Mouse (Mus musculus) E14TG2a.4 (cell line): ENCODE data around the gene Tgfbr1.

ENCODE experiments used
- H3K27me3 ChIP-seq: 2 replicates; pipeline ENCODE4 v1.6.1; 2014; ENCODE audit warnings: low read length, control low read depth; ENCODE audit not compliant: insufficient read depth
- H3K36me3 ChIP-seq: 2 replicates; pipeline ENCODE4 v1.6.1; 2014; ENCODE audit warnings: low read length, control low read depth; ENCODE audit not compliant: insufficient read depth
- H3K4me1 ChIP-seq: replicated peaks from 2 replicates; pipeline ENCODE4 v1.6.1; 2014; ENCODE audit warnings: low read depth, low read length, control low read depth
- H3K4me3 ChIP-seq: replicated peaks from 2 replicates; pipeline ENCODE4 v1.5.1; 2014; ENCODE audit warnings: mild to moderate bottlenecking, low read length
- H3K9me3 ChIP-seq: 2 replicates; pipeline ENCODE4 v1.6.1; 2014; ENCODE audit warnings: low read length, control low read depth
- CTCF ChIP-seq: conservative IDR thresholded peaks from 2 replicates; pipeline ENCODE4 v1.5.1; 2014; ENCODE audit warnings: low read length
- NANOG ChIP-seq: IDR thresholded peaks from 2 replicates; pipeline ENCODE4 v1.6.1; 2014; ENCODE audit warnings: borderline replicate concordance, low read length, mixed read lengths
- POU5F1 ChIP-seq: IDR thresholded peaks from 2 replicates; pipeline ENCODE4 v1.6.1; 2014; ENCODE audit warnings: low read length, borderline replicate concordance

Tgfbr1 gene

DNA sequence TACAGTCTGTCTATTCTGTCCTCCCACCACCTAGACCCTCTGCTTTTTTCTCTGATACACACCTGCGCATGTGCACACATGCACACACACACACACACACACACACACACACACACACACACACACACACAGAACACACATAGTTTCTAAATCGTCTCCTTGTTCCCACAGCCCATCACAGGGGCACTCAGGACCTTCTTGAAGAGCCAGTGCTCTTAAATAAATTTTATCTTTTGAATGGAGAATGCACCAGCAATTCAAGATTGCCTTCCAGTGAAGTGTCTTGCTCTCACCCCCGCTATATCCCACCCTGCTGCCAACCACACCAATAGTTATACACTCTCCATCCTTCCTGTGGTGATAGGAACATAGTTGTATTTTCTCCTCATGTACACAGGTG, 69.9 kb downstream of the Tgfbr1 start:
- H3K4me1 ChIP-seq: peaks cover 17% of the 10 kb centered on the region
- H3K36me3 ChIP-seq: no peaks in the 10 kb centered on the region
- no peak for TF ChIP-seq CTCF
- TF ChIP-seq POU5F1: no peak
- TF ChIP-seq NANOG: no peak
- H3K4me3 ChIP-seq: no peak overlapping the region
- peaks cover 16% of the 10 kb centered on the region for H3K27me3 ChIP-seq
- peaks cover 1% of the 10 kb centered on the region; the same call in 1 of the 2 replicates for H3K9me3 ChIP-seq

DNA sequence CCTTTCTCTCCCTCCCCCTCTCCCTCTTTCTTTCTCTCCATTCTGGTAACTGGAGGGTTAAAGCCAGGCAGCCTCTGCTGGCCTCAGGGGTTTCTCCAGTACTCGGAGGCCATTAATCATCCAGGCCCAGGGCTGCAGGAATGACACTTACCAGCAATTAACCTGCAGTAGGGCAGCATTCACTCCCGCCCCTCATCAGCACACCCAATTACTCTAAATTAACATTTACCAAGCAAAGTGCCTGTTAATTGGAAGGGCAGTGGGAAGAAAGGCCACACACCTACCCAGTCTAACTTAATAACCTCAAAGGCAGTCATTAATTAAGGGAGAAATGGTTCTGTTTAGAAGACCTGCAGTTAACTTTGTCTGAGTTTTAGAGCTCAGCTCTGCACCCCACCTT, 71.4 kb downstream of the Tgfbr1 start:
- Histone ChIP-seq H3K4me3 (no peak overlapping the region), H3K9me3 (peaks cover 12% of the 10 kb centered on the region; the same call in 1 of the 2 replicates), H3K4me1 (peaks cover 17% of the 10 kb centered on the region), H3K27me3 (peaks cover 16% of the 10 kb centered on the region), H3K36me3 (no peaks in the 10 kb centered on the region)
- no peak for TF ChIP-seq POU5F1
- no peak for TF ChIP-seq NANOG
- no peak for TF ChIP-seq CTCF

DNA sequence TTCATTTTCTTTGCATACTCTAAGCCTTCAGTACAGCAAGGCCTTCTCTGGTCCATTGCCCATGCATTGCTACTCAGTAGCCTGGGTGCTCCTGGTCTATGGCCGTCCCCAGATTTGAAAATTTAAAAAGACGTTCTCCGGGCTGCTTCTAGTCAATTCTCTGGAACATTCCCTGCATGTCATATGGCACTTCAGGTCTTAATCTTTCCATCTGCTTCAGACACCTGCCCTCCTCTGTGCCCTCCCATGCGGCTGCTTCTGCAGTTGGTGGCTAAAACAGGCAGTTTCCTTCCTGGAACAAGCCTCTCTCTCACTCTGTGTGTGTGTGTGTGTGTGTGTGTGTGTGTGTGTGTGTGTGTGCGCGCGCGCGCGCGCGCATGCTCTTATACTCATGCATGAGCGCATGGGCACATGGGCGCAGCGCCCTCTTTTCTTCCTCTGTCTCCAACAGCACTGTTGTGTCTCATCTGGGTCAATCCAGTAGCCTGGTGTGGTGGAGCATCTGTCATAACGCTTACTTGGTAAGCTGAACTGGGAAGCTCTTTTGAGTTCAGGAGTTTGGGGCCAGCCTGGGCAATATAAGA, 72.3 kb downstream of the Tgfbr1 start:
- Histone ChIP-seq H3K9me3 (peaks cover 15% of the 10 kb centered on the region; the same call in 1 of the 2 replicates), H3K27me3 (peaks cover 16% of the 10 kb centered on the region), H3K4me3 (no peak overlapping the region), H3K36me3 (no peaks in the 10 kb centered on the region), H3K4me1 (peaks cover 12% of the 10 kb centered on the region)
- TF ChIP-seq POU5F1 (no peak), NANOG (no peak), CTCF (no peak)

DNA sequence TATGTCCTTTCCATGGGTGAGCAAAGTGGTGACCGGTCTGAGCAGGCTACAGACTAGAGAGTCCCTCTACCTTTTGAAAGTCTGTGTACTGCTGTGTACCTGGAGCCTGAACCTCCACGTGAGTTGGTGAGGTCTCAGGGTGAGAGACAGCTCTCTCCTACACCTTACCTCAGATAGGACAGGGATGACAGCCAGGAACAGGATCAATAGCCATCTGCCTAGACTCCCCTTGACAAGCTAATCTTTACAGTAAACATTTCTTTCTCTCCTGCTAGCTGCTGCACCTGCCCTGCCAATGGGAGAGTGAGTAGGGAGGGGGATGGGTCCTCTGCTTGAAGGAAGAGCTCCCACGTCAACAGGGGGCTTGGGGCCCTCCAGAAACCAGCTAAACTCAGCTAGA, 74.6 kb downstream of the Tgfbr1 start:
- no peak for TF ChIP-seq NANOG
- no peak for TF ChIP-seq POU5F1
- no peak for TF ChIP-seq CTCF
- H3K9me3 ChIP-seq: peaks cover 15% of the 10 kb centered on the region; the same call in 1 of the 2 replicates

DNA sequence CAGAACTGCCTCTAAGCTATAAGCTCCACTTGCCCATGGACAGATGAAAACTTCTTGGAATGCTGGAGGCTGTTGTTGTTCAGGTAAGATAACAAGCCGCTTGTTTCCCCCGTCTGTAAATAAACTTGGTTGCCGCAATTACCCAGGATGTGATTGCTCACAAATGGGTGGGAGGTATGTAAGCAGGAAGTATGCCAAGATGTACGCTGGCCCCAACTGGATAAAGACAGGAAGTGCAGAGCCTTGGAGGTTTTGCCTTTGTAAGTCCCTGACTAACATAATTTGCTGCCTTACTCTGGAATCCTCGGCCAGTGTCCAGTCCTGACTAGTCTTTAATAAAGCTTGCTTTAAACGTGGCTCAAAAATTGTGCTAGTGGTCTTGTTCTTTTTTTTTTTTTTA, 77.5 kb downstream of the Tgfbr1 start:
- TF ChIP-seq NANOG (no peak), POU5F1 (no peak), CTCF (no peak)
- H3K9me3 ChIP-seq: peaks cover 15% of the 10 kb centered on the region; the same call in 1 of the 2 replicates
- peaks cover 2% of the 10 kb centered on the region for H3K4me1 ChIP-seq
- H3K4me3 ChIP-seq: no peak overlapping the region
- no peaks in the 10 kb centered on the region for H3K36me3 ChIP-seq
- H3K27me3 ChIP-seq: peaks cover 19% of the 10 kb centered on the region

More for the DNA sequence above, 74.6 kb downstream of the Tgfbr1 start:
- Histone ChIP-seq H3K4me3 (no peak overlapping the region), H3K36me3 (no peaks in the 10 kb centered on the region), H3K4me1 (no peaks in the 10 kb centered on the region), H3K27me3 (peaks cover 16% of the 10 kb centered on the region)

DNA sequence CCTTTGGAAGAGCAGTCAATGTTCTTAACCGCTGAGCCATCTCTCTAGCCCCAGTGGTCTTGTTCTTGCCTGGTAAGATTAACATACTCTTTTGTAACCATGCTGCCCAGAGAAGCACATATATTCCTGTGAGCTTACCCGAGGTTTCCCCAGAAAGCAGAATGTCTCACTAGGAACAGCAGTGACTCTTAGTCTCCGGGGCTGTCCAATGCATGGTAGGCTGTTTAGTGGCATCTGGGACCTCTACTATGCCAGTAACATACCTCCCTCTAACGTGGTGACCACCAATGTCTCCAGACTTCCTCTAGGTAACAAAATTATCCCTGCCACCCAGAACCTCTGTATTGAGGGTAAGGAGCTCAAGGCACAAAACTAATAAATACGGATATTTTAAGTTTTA, 78.1 kb downstream of the Tgfbr1 start:
- Histone ChIP-seq H3K4me1 (peaks cover 8% of the 10 kb centered on the region), H3K4me3 (no peak overlapping the region), H3K9me3 (peaks cover 15% of the 10 kb centered on the region; the same call in 1 of the 2 replicates), H3K27me3 (peaks cover 19% of the 10 kb centered on the region), H3K36me3 (no peaks in the 10 kb centered on the region)
- TF ChIP-seq NANOG (no peak), CTCF (no peak), POU5F1 (no peak)

DNA sequence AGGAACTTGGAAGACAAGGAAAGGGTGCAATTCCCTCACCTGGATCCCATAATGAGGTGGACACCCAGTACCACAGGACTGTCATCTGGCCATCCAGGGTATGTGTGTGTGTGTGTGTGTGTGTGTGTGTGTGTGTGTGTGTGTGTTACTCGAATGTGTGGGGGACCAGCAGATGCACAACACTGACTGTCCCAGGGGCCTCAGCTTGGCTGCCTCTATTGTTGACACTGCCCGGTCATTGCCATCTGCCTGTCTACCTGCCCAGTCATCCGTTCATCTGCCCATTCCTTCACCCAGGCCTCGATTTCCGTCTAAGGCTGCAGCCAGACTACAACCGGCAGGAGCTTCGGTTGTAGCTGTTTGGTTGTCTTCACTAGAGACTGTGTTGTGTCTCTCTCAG, 79.7 kb downstream of the Tgfbr1 start:
- Histone ChIP-seq H3K4me1 (peaks cover 17% of the 10 kb centered on the region), H3K27me3 (peaks cover 34% of the 10 kb centered on the region), H3K4me3 (no peak overlapping the region), H3K36me3 (no peaks in the 10 kb centered on the region), H3K9me3 (peaks cover 15% of the 10 kb centered on the region; the same call in 1 of the 2 replicates)
- TF ChIP-seq NANOG (no peak), POU5F1 (no peak), CTCF (no peak)

DNA sequence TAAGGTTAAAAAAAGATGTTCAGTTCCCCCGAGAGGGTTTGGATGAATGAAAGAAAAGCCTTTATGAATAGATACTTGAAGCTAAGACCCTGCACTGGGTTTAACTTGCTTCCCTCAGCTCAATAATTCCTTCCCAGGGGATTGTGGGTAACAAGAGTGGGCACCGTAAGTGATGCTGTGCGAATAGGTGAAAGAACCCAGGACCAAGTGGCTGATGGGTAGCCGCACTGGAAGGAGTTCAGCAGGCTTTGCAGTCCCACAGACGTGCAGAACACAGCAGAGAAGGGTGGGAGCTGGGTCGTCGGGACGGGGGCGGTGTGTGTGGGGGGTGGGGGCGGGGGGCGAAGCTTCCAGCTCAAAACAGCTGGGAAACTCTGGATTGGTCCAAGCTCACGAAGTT, 82.1 kb downstream of the Tgfbr1 start:
- H3K4me3 ChIP-seq: no peak overlapping the region
- TF ChIP-seq NANOG (no peak), POU5F1 (no peak), CTCF (no peak)
- H3K4me1 ChIP-seq: peaks cover 21% of the 10 kb centered on the region
- peaks cover 35% of the 10 kb centered on the region for H3K27me3 ChIP-seq
- H3K9me3 ChIP-seq: peaks cover 6% of the 10 kb centered on the region
- no peaks in the 10 kb centered on the region for H3K36me3 ChIP-seq
